Mouse (Mus musculus) E14TG2a.4 (cell line): ENCODE measurements at regions not wholly inside any gene's neighbourhood (a gene's known extent, or its start where the extent isn't known, plus 50 kb on each side); places are given as distances from the start of the nearest gene placed in this dataset.

ENCODE experiments used
- CTCF ChIP-seq: conservative IDR thresholded peaks from 2 replicates; pipeline ENCODE4 v1.5.1; 2014; ENCODE audit warnings: low read length
- NANOG ChIP-seq: IDR thresholded peaks from 2 replicates; pipeline ENCODE4 v1.6.1; 2014; ENCODE audit warnings: borderline replicate concordance, low read length, mixed read lengths

- TF ChIP-seq CTCF (no peak), NANOG (no peak)
Measured at GRCm38 (mm10) chr10:125884563-125884962, 81.4 kb upstream of the Lrig3 start.
